Mouse (Mus musculus) lung, adult 2 months (tissue): ENCODE data around the gene Gpd2. TPM values are rescaled to one million over a fixed set of nuclear protein-coding genes. Genes with fewer than 3 reads are reported as not detected.

Source experiments
- DNase-seq: peaks from one replicate; pipeline ENCODE4 v3.0.0; 2022
- H3K4me1 ChIP-seq: fragments of 200-500 bp; 2 replicates; pipeline ENCODE4 v1.6.1; 2011; ENCODE audit warnings: low read length; ENCODE audit not compliant: control insufficient read depth, insufficient read depth
- H3K4me3 ChIP-seq: fragments of 200-500 bp; replicated peaks from 2 replicates; pipeline ENCODE3; 2011; ENCODE audit warnings: low read depth, mild to moderate bottlenecking, control low read depth, low read length; ENCODE audit errors: extremely low read depth
- CTCF ChIP-seq: fragments of 200-500 bp; IDR thresholded peaks from 2 replicates; pipeline ENCODE4 v1.5.1; 2011; ENCODE audit warnings: mild to moderate bottlenecking, low read length, control low read depth; ENCODE audit not compliant: insufficient read depth
- POLR2A ChIP-seq: fragments of 200-500 bp; IDR thresholded peaks from 2 replicates; pipeline ENCODE4 v1.6.1; 2011; ENCODE audit warnings: low read depth, mild to moderate bottlenecking, control low read depth, low read length, borderline replicate concordance; ENCODE audit errors: extremely low read depth
- whole genome bisulfite sequencing: fragments of 180-500 bp; shearing (Covaris S2); methylation state at CpG from one replicate; pipeline ENCODE4 v1.1.7; 2018; 5-methylcytosine and 5-hydroxymethylcytosine counted together
- polyA plus RNA-seq: library from polyadenylated mRNA; depleted of rRNA; stranded (reverse); fragments of >200 nt; gene quantifications from 2 replicates; pipeline ENCODE4 v1.2.3, GENCODE M21; 2012

The Gpd2 gene
- polyA plus RNA-seq, 1 experiment, result 11.4 TPM

- Histone ChIP-seq H3K4me3 (no peak overlapping the region), H3K4me1 (no peaks in the 10 kb centered on the region)
- DNase-seq, result no peak
- TF ChIP-seq POLR2A, result no peak
- TF ChIP-seq CTCF, result no peak
- WGBS, result 85% methylated on average over 1 of the region's 1 CpGs
Observed at GRCm38 (mm10) chr2:57287986-57288385, 50.6 kb downstream of the Gpd2 start.

- H3K4me1 ChIP-seq, result no peaks in the 10 kb centered on the region
- WGBS, result 77% methylated on average over 2 of the region's 2 CpGs
- DNase-seq, result no peak
- H3K4me3 ChIP-seq, result no peak overlapping the region
- TF ChIP-seq POLR2A (no peak), CTCF (no peak)
Observed at GRCm38 (mm10) chr2:57293571-57293970, 56.1 kb downstream of the Gpd2 start.

- H3K4me1 ChIP-seq, result no peaks in the 10 kb centered on the region
- DNase-seq, result no peak
- 73% methylated on average over 4 of the region's 4 CpGs for WGBS
- no peak for TF ChIP-seq CTCF
- TF ChIP-seq POLR2A, result no peak
- no peak overlapping the region for H3K4me3 ChIP-seq
Observed at GRCm38 (mm10) chr2:57296069-57296468, 58.6 kb downstream of the Gpd2 start.

GRCm38 (mm10) chr2:57297226-57297625, 59.8 kb downstream of the Gpd2 start:
- 88% methylated on average over 4 of the region's 4 CpGs for WGBS
- no peaks in the 10 kb centered on the region for H3K4me1 ChIP-seq
- TF ChIP-seq CTCF (no peak), POLR2A (no peak)
- DNase-seq, result no peak
- no peak overlapping the region for H3K4me3 ChIP-seq

- DNase-seq, result no peak
Observed at GRCm38 (mm10) chr2:57301539-57301938, 64.1 kb downstream of the Gpd2 start.

GRCm38 (mm10) chr2:57304212-57304611, 66.8 kb downstream of the Gpd2 start:
- no peak for TF ChIP-seq CTCF
- TF ChIP-seq POLR2A, result no peak
- Histone ChIP-seq H3K4me3 (no peak overlapping the region), H3K4me1 (no peaks in the 10 kb centered on the region)
- WGBS, result 93% methylated on average over 4 of the region's 4 CpGs
- no peak for DNase-seq

More at GRCm38 (mm10) chr2:57301539-57301938, 64.1 kb downstream of the Gpd2 start:
- no peak overlapping the region for H3K4me3 ChIP-seq
- no peak for TF ChIP-seq POLR2A
- no peak for TF ChIP-seq CTCF
- 32% methylated on average over 3 of the region's 3 CpGs for WGBS
- no peaks in the 10 kb centered on the region for H3K4me1 ChIP-seq

DNA sequence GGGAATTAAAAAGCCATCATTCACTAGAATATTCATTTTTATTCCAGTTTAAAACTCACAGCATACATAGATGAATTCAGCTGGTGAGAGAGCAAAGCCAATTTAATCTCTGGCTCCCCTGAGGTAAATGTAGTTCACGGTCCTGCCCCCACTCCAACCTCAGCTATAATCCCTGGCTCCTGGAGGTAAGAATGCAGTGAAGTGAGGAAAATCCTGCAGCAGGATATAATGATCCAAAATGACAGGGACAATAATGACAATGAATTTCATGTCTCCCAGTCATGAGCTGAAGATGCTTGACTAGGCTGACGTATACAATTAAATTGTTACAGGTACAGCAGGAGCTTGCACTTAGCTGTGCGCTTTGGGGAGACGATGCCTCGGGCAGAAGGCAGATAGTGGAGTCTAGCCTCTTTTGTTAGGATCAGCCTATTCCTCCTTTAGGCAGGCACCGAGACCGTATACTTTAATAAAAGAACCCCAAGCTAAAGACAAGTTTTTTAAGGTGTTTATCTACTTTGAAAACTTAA, 74.9 kb downstream of the Gpd2 start:
- 80% methylated on average over 7 of the region's 7 CpGs for WGBS
- H3K4me3 ChIP-seq, result no peak overlapping the region
- TF ChIP-seq CTCF (no peak), POLR2A (no peak)
- no peaks in the 10 kb centered on the region for H3K4me1 ChIP-seq
- DNase-seq, result no peak

- no peaks in the 10 kb centered on the region for H3K4me1 ChIP-seq
- 31% methylated on average over 2 of the region's 2 CpGs for WGBS
- TF ChIP-seq CTCF, result peak; percentile 39; the same call in 1 of the 2 replicates
- TF ChIP-seq POLR2A, result no peak
- H3K4me3 ChIP-seq, result no peak overlapping the region
- peak; percentile 27 for DNase-seq
Observed at GRCm38 (mm10) chr2:57316055-57316454, 78.6 kb downstream of the Gpd2 start.

- DNase-seq, result no peak
- no peak overlapping the region for H3K4me3 ChIP-seq
- 68% methylated on average over 3 of the region's 3 CpGs for WGBS
- H3K4me1 ChIP-seq, result no peaks in the 10 kb centered on the region
- TF ChIP-seq POLR2A (no peak), CTCF (no peak)
Observed at GRCm38 (mm10) chr2:57318336-57318735, 80.9 kb downstream of the Gpd2 start.

DNA sequence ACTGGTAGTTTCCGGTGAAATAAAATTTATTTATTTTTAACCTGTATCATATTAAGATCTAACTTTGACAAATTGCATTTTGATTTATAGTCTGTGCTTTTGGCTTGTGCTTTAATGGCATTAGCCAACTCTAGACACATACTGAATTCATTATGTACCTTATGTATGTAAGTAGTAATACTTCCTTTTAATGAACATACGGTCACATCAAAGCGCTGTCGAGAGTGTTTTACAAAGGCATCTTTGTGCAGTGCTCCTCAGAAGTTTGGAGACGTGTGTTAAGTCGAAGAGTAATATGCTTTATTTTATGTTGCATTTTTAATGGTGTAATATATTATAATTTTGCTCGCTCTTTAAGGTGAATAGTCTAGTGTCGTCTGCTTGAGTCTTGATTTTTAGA, 88.7 kb downstream of the Gpd2 start:
- DNase-seq, result no peak
- no peak for TF ChIP-seq CTCF
- no peak for TF ChIP-seq POLR2A
- H3K4me3 ChIP-seq, result no peak overlapping the region
- no peaks in the 10 kb centered on the region for H3K4me1 ChIP-seq
- 94% methylated on average over 8 of the region's 8 CpGs for WGBS

DNA sequence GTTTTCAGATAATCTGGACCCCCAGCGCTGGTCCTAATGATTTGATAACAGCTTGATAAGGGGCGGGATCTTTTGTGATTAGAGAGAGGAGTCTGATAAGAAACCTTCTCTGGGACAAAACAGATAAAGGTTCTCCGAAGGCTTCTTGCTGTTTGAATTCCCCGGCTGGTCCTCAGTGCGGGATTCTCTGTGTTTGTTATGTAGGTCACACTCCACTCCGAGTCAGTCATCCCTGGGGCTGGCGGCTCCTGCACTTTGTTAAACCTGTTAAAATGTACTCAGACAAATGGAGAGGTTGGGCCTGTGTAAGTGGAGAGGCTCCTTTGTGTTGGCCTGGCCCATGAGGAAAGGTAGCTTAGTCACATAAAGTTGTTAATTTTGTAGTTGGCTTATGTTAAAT, 91.9 kb downstream of the Gpd2 start:
- no peak for DNase-seq
- WGBS, result 54% methylated on average over 7 of the region's 7 CpGs
- TF ChIP-seq POLR2A (no peak), CTCF (no peak)
- Histone ChIP-seq H3K4me1 (no peaks in the 10 kb centered on the region), H3K4me3 (no peak overlapping the region)
